Mouse (Mus musculus): ENCODE measurements around the gene Uncx. TPM values are rescaled to one million over a fixed set of nuclear protein-coding genes. Genes with fewer than 3 reads are reported as not detected.
A peak's percentile ranks its signal among the peaks of the same experiment; 100 is the strongest.

Gene Uncx
- polyA plus RNA-seq (2014; fragmentation: Nextera tagmentation; extraction: Ambion mirVana), result 0.09 TPM in 1 of 2 replicates, not detected in the other

DNA sequence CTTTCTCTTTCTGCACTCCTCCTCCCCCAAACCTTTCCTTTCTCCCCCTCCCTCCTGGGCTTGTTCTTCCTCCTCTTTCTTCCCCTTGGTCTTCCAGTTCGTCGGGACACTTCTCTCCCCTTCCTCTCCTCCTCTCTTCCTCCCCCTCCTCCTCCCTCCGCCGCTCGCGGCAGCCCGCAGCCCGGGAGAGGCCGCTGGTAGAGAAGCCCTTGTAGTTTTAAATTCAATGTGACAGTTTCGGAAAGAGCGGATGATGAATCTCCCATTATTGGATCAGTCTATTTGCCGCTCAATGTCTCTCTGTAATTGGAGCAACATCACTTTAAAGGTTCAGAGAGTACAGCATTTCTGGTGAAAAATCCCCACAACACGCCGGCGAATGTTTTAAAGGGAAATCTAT, at the start of gene Uncx:
Uncx (plus strand) TSS at position 281 of the 400 bp plus-strand sequence.
- WGBS (ENCODE audit: insufficient replicate concordance), result 2% methylated on average over 15 of the region's 15 CpGs
- peak within 1 kb of the TSS; percentile 18 for H3K4me3 ChIP-seq (ENCODE audit: low read depth, low read length)
- no peaks in the 10 kb centered on the region for H3K4me1 ChIP-seq (ENCODE audit: control insufficient read depth, insufficient read depth, low read length)
- no peaks in the 10 kb centered on the region for H3K9me3 ChIP-seq (replicated peaks; ENCODE audit: control insufficient read depth, low read length)
- peaks cover 93% of the 10 kb centered on the region for H3K27me3 ChIP-seq (ENCODE audit: control insufficient read depth, insufficient read depth, low read length)
- no peak for ATAC-seq (replicated peaks; ENCODE audit: insufficient number of reproducible peaks, low FRiP score, low TSS enrichment)
- H3K36me3 ChIP-seq (ENCODE audit: control insufficient read depth, insufficient read depth, low read length), result no peaks in the 10 kb centered on the region
- H3K9ac ChIP-seq (ENCODE audit: low read depth, low read length), result no peak within 1 kb of the TSS
- peak within 1 kb of the TSS; percentile 35 for H3K4me2 ChIP-seq
- no peak within 1 kb of the TSS for H3K27ac ChIP-seq (ENCODE audit: low read depth, low read length)

DNA sequence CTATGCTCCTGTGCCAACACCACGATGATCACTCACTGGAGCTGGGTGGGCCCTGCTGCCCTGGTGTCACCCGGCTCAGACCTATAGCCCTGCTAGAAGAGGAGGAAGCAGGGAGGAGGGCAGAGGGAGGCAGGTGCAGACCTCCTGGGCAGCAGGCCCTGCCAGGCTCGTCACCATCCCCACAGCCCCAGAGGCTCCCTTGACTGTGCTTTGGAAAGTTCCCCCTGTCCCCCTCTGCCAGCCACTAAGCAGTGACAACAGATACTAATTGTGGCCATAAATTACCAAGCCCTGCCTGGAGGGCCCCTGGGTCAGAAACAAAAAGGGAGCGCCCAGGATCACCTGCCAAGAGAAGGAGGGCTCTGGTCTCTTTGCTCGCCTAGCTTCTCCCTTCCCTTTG, 49.6 kb upstream of the Uncx start:
- no peaks in the 10 kb centered on the region for H3K4me1 ChIP-seq (ENCODE audit: control insufficient read depth, insufficient read depth, low read length)
- no peaks in the 10 kb centered on the region for H3K36me3 ChIP-seq (ENCODE audit: control insufficient read depth, insufficient read depth, low read length)
- H3K9ac ChIP-seq (ENCODE audit: low read depth, low read length), result no peak overlapping the region
- no peak overlapping the region for H3K4me2 ChIP-seq
- ATAC-seq (replicated peaks; ENCODE audit: insufficient number of reproducible peaks, low FRiP score, low TSS enrichment), result no peak
- H3K27me3 ChIP-seq (ENCODE audit: control insufficient read depth, insufficient read depth, low read length), result peaks cover 20% of the 10 kb centered on the region
- no peak overlapping the region for H3K4me3 ChIP-seq (ENCODE audit: low read depth, low read length)
- no peaks in the 10 kb centered on the region for H3K9me3 ChIP-seq (replicated peaks; ENCODE audit: control insufficient read depth, low read length)
- WGBS (ENCODE audit: insufficient replicate concordance), result 49% methylated on average over 5 of the region's 5 CpGs
- H3K27ac ChIP-seq (ENCODE audit: low read depth, low read length), result no peak overlapping the region

DNA sequence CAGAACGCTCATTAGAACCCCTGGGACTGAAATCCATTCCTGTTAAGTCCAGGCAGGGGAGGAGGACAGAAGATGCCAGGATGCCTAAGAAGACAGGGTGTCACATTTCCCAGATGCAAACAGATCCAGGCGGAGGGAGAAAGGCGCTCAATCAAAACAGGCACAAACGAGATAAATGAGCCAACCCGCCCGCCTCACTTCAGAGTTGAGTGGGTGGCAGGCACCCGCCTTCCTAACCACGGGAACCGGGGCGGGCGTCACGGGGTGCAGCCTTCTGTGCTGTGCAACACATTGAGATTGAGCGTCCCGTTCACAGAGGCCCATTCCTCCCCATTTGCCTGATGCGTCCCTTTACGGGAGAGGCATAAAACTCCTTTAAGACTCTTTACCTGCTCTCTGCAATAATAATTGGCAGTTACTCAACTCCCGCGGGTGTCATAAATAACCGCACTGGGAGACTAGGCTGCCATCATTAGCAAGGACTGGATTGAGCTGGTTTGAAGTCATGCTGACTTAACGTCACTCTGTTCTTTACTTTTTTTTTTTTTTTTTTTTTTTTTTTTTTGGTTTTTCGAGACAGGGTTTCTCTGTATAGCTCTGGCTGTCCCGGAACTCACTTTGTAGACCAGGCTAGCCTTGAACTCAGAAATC, 48.1 kb upstream of the Uncx start:
- Histone ChIP-seq H3K27ac (ENCODE audit: low read depth, low read length) (no peak overlapping the region), H3K9me3 (replicated peaks; ENCODE audit: control insufficient read depth, low read length) (no peaks in the 10 kb centered on the region), H3K9ac (ENCODE audit: low read depth, low read length) (no peak overlapping the region), H3K4me1 (ENCODE audit: control insufficient read depth, insufficient read depth, low read length) (no peaks in the 10 kb centered on the region), H3K36me3 (ENCODE audit: control insufficient read depth, insufficient read depth, low read length) (no peaks in the 10 kb centered on the region), H3K4me2 (peak overlapping the region; percentile 4), H3K27me3 (ENCODE audit: control insufficient read depth, insufficient read depth, low read length) (peaks cover 23% of the 10 kb centered on the region), H3K4me3 (ENCODE audit: low read depth, low read length) (no peak overlapping the region)
- no peak for ATAC-seq (replicated peaks; ENCODE audit: insufficient number of reproducible peaks, low FRiP score, low TSS enrichment)
- WGBS (ENCODE audit: insufficient replicate concordance), result 31% methylated on average over 21 of the region's 22 CpGs

DNA sequence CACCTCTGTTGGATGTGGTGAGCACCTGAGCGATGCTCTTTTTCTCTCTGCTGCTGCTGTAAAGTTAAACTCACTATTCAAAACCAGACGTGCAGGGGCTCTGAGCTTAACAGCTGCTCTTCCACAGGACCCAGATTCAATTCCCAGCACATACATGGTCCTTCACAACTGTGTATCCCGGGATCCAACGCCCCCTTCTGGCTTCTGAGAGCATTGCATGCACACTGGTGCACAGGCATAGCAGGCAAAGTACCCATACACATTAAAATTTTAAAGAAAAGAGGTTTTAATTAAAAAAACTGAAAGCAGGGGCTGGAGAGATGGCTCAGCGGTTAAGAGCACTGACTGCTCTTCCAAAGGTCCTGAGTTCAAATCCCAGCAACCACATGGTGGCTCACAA, 46.4 kb upstream of the Uncx start:
- Histone ChIP-seq H3K27ac (ENCODE audit: low read depth, low read length) (no peak overlapping the region), H3K4me2 (no peak overlapping the region), H3K9me3 (replicated peaks; ENCODE audit: control insufficient read depth, low read length) (no peaks in the 10 kb centered on the region), H3K36me3 (ENCODE audit: control insufficient read depth, insufficient read depth, low read length) (no peaks in the 10 kb centered on the region), H3K4me1 (ENCODE audit: control insufficient read depth, insufficient read depth, low read length) (no peaks in the 10 kb centered on the region), H3K9ac (ENCODE audit: low read depth, low read length) (no peak overlapping the region), H3K4me3 (ENCODE audit: low read depth, low read length) (no peak overlapping the region), H3K27me3 (ENCODE audit: control insufficient read depth, insufficient read depth, low read length) (peaks cover 30% of the 10 kb centered on the region)
- WGBS (ENCODE audit: insufficient replicate concordance), result 49% methylated on average over 5 of the region's 5 CpGs
- ATAC-seq (replicated peaks; ENCODE audit: insufficient number of reproducible peaks, low FRiP score, low TSS enrichment), result no peak

DNA sequence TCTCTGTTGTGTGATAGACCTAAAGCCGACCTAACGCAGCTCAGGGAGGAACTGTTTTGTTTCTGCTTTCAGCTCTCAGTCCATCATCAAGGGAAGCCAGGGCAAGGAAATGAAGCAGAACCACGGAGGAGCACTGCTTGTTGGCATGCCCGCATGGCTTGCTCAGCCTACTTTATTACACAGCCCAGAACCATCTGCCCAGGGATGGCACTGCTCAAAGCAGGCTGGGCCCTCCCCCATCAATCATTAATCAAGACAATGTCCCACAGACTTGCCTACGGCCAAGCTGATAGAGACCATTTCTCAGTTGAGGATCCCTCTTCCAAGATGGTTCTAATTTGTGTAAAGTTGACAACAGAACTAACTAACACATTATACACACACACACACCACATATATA, 44.5 kb upstream of the Uncx start:
- H3K27ac ChIP-seq (ENCODE audit: low read depth, low read length), result no peak overlapping the region
- peaks cover 32% of the 10 kb centered on the region for H3K27me3 ChIP-seq (ENCODE audit: control insufficient read depth, insufficient read depth, low read length)
- no peak overlapping the region for H3K4me2 ChIP-seq
- H3K4me1 ChIP-seq (ENCODE audit: control insufficient read depth, insufficient read depth, low read length), result no peaks in the 10 kb centered on the region
- H3K36me3 ChIP-seq (ENCODE audit: control insufficient read depth, insufficient read depth, low read length), result no peaks in the 10 kb centered on the region
- no peaks in the 10 kb centered on the region for H3K9me3 ChIP-seq (replicated peaks; ENCODE audit: control insufficient read depth, low read length)
- no peak overlapping the region for H3K4me3 ChIP-seq (ENCODE audit: low read depth, low read length)
- ATAC-seq (replicated peaks; ENCODE audit: insufficient number of reproducible peaks, low FRiP score, low TSS enrichment), result no peak
- 43% methylated on average over 5 of the region's 5 CpGs for WGBS (ENCODE audit: insufficient replicate concordance)
- no peak overlapping the region for H3K9ac ChIP-seq (ENCODE audit: low read depth, low read length)

DNA sequence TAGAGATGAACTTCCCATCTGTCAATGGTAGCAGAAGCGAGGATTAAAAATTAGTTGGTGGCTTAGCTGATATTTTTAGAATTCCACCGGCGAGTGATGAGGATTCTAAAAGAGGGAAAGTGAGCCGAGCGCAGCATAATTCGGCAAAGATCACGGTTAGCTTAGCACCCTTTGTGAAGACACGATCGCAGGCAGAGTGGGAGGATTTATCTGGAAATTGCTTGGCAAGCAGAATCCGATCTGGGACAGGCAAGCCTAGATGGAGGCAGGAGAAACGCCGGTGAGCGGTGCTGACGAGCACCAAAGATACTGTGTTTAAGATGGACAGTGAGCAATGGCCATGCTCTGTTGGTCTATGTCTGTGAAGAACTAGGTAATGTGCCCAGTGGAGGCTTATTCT, 41.0 kb upstream of the Uncx start:
- Histone ChIP-seq H3K9me3 (replicated peaks; ENCODE audit: control insufficient read depth, low read length) (no peaks in the 10 kb centered on the region), H3K9ac (ENCODE audit: low read depth, low read length) (no peak overlapping the region), H3K27ac (ENCODE audit: low read depth, low read length) (no peak overlapping the region), H3K36me3 (ENCODE audit: control insufficient read depth, insufficient read depth, low read length) (no peaks in the 10 kb centered on the region), H3K4me1 (ENCODE audit: control insufficient read depth, insufficient read depth, low read length) (no peaks in the 10 kb centered on the region), H3K4me3 (ENCODE audit: low read depth, low read length) (no peak overlapping the region), H3K27me3 (ENCODE audit: control insufficient read depth, insufficient read depth, low read length) (peaks cover 25% of the 10 kb centered on the region), H3K4me2 (no peak overlapping the region)
- WGBS (ENCODE audit: insufficient replicate concordance), result 77% methylated on average over 14 of the region's 14 CpGs
- no peak for ATAC-seq (replicated peaks; ENCODE audit: insufficient number of reproducible peaks, low FRiP score, low TSS enrichment)

DNA sequence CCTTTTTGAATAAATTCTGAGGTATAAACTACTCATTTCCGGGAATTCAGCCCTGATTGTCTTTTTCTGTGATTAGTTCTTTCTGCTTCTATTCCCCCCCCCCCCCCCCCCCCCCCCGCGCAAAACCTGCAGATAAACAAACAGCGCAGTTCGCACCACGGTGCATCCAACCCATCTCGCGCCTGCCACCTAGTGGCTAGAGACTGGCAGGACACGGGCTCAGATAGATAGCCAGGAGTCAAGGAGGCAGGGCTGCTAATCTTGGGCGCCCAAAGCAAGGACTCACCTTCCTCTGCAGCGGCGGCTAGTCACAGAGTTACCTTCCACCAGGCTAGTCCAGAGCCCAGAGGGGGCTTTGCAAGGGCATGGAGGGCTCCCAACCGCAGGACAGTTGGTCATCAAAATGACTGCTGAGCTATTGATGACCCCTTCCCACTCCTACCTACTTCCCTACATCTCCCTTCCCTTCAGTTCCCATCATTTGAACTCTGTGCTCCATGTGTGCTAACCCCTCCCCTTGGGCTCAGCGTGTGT, 38.2 kb upstream of the Uncx start:
- Histone ChIP-seq H3K27me3 (ENCODE audit: control insufficient read depth, insufficient read depth, low read length) (peaks cover 29% of the 10 kb centered on the region), H3K36me3 (ENCODE audit: control insufficient read depth, insufficient read depth, low read length) (no peaks in the 10 kb centered on the region), H3K9me3 (replicated peaks; ENCODE audit: control insufficient read depth, low read length) (no peaks in the 10 kb centered on the region), H3K4me2 (no peak overlapping the region), H3K9ac (ENCODE audit: low read depth, low read length) (no peak overlapping the region), H3K4me1 (ENCODE audit: control insufficient read depth, insufficient read depth, low read length) (no peaks in the 10 kb centered on the region), H3K4me3 (ENCODE audit: low read depth, low read length) (no peak overlapping the region), H3K27ac (ENCODE audit: low read depth, low read length) (no peak overlapping the region)
- no peak for ATAC-seq (replicated peaks; ENCODE audit: insufficient number of reproducible peaks, low FRiP score, low TSS enrichment)
- 5% methylated on average over 12 of the region's 14 CpGs for WGBS (ENCODE audit: insufficient replicate concordance)

DNA sequence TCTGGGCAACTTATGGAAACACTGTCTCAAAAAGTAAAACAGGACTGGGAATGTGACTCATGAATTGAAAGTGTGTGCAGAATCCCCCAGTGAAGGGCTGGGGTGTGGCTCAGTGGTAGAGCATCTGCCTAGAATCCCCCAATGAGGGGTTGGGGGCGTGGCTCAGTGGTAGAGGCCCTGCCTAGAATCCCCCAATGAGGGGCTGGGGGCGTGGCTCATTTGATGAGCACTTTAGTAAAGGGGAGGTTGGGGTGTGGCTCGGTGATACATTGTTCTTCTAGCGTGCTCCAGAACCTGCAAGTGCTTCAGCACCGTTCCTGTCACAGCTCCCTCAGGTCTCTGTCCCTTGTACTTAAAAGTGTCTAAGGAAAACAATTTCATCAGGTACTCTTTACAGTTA, 37.1 kb upstream of the Uncx start:
- whole genome bisulfite sequencing (ENCODE audit: insufficient replicate concordance), result 14% methylated on average over 5 of the region's 5 CpGs
- H3K9ac ChIP-seq (ENCODE audit: low read depth, low read length), result no peak overlapping the region
- no peaks in the 10 kb centered on the region for H3K4me1 ChIP-seq (ENCODE audit: control insufficient read depth, insufficient read depth, low read length)
- no peak for ATAC-seq (replicated peaks; ENCODE audit: insufficient number of reproducible peaks, low FRiP score, low TSS enrichment)
- H3K4me3 ChIP-seq (ENCODE audit: low read depth, low read length), result no peak overlapping the region
- no peak overlapping the region for H3K4me2 ChIP-seq
- H3K27ac ChIP-seq (ENCODE audit: low read depth, low read length), result no peak overlapping the region
- H3K36me3 ChIP-seq (ENCODE audit: control insufficient read depth, insufficient read depth, low read length), result no peaks in the 10 kb centered on the region
- H3K27me3 ChIP-seq (ENCODE audit: control insufficient read depth, insufficient read depth, low read length), result peaks cover 32% of the 10 kb centered on the region
- no peaks in the 10 kb centered on the region for H3K9me3 ChIP-seq (replicated peaks; ENCODE audit: control insufficient read depth, low read length)
